ENCODE assay signal across 22 mouse cellular contexts in genomic region chr17:5751066-5751465, GRCm38 (mm10).
DNase-seq lines count a peak whose midpoint lies in the region; ATAC-seq and TF ChIP-seq lines count a peak whose summit lies in the region.
"Had no signal": no experiment of that assay in that cellular context is flagged by ENCODE, and none has a peak within 500 bp of the region (broad histone marks: within the 10 kb centered on the region; RNA-seq: fewer than 3 reads in every experiment).

No protein-coding gene starts in this region.

- H3K36me3 ChIP-seq in hindbrain, embryonic 13.5 days: no peaks in the 10 kb centered on the region
- H3K36me3 ChIP-seq in hindbrain, embryonic 10.5 days: no peaks in the 10 kb centered on the region
- no peaks in the 10 kb centered on the region for H3K36me3 ChIP-seq in liver, postnatal 0 days (replicated peaks; ENCODE audit: insufficient read depth, low read length)
- H3K36me3 ChIP-seq in liver, embryonic 11.5 days (ENCODE audit: control insufficient read depth, insufficient read depth, low read length): no peaks in the 10 kb centered on the region
- H3K36me3 ChIP-seq: embryonic facial prominence, embryonic 15.5 days; midbrain, embryonic 15.5 days; neural tube, embryonic 12.5 days had no signal

- 82% methylated on average over 3 of the region's 3 CpGs for WGBS in hindbrain, embryonic 13.5 days
- 82% methylated on average over 3 of the region's 3 CpGs for WGBS in hindbrain, embryonic 10.5 days
- 79% methylated on average over 3 of the region's 3 CpGs for WGBS in liver, postnatal 0 days (ENCODE audit: insufficient replicate concordance)
- WGBS in liver, embryonic 11.5 days: 74% methylated on average over 3 of the region's 3 CpGs

- no peak overlapping the region for H3K4me2 ChIP-seq in hindbrain, embryonic 13.5 days
- no peak overlapping the region for H3K4me2 ChIP-seq in liver, postnatal 0 days (ENCODE audit: low read depth, low read length)
- H3K4me2 ChIP-seq in liver, embryonic 11.5 days: no peak overlapping the region
- H3K4me2 ChIP-seq: embryonic facial prominence, embryonic 15.5 days; midbrain, embryonic 15.5 days; neural tube, embryonic 12.5 days had no signal

- ATAC-seq in hindbrain, embryonic 13.5 days (ENCODE audit: low FRiP score): no peak
- no peak for ATAC-seq in liver, postnatal 0 days
- no peak for ATAC-seq in liver, embryonic 11.5 days (replicated peaks; ENCODE audit: low FRiP score)
- ATAC-seq in erythroblast, adult 5-6 weeks (replicated peaks; ENCODE audit: low FRiP score, poor library complexity, severe bottlenecking): no peak
- ATAC-seq: CD4-positive, CD25-positive, alpha-beta regulatory T cell, adult 4 months; forebrain, embryonic 16.5 days; lung, postnatal 0 days; midbrain, embryonic 15.5 days had no signal

- peaks cover 10% of the 10 kb centered on the region for H3K4me1 ChIP-seq in hindbrain, embryonic 13.5 days (replicated peaks)
- H3K4me1 ChIP-seq in hindbrain, embryonic 10.5 days (replicated peaks): peaks cover 9% of the 10 kb centered on the region
- peaks cover 30% of the 10 kb centered on the region for H3K4me1 ChIP-seq in liver, postnatal 0 days (ENCODE audit: insufficient read depth)
- H3K4me1 ChIP-seq in liver, embryonic 11.5 days (replicated peaks; ENCODE audit: control insufficient read depth, insufficient read depth, low read length): peaks cover 4% of the 10 kb centered on the region; the same call in 1 of the 2 replicates

- H3K4me3 ChIP-seq in hindbrain, embryonic 13.5 days: no peak overlapping the region
- H3K4me3 ChIP-seq in hindbrain, embryonic 10.5 days: no peak overlapping the region
- no peak overlapping the region for H3K4me3 ChIP-seq in liver, postnatal 0 days (ENCODE audit: low read depth, low read length)
- no peak overlapping the region for H3K4me3 ChIP-seq in liver, embryonic 11.5 days (ENCODE audit: low read depth, low read length)
- H3K4me3 ChIP-seq: embryonic facial prominence, embryonic 15.5 days; heart, adult 2 months; midbrain, embryonic 15.5 days; neural tube, embryonic 12.5 days had no signal

- H3K9ac ChIP-seq in hindbrain, embryonic 13.5 days: 0 out of 2 replicates have a peak overlapping the region, but pooled peaks have one; percentile 10
- H3K9ac ChIP-seq in liver, postnatal 0 days (replicated peaks): no peak overlapping the region
- H3K9ac ChIP-seq in liver, embryonic 11.5 days (ENCODE audit: low read depth, low read length): no peak overlapping the region
- H3K9ac ChIP-seq: embryonic facial prominence, embryonic 15.5 days; midbrain, embryonic 15.5 days; neural tube, embryonic 12.5 days had no signal

- DNase-seq in hindbrain, embryonic 10.5 days (ENCODE audit: low spot score): no peak
- no peak for DNase-seq in liver, postnatal 0 days
- DNase-seq in liver, embryonic 11.5 days (ENCODE audit: low spot score): no peak
- DNase-seq in cerebellum, postnatal 10 days: peak; percentile 93
- DNase-seq in kidney, postnatal 10 days: no peak
- DNase-seq: adrenal gland, postnatal 14 days; gastrocnemius, postnatal 25 days; heart, adult 2 months; heart, postnatal 36 days; kidney, adult 11 months; right cerebral cortex, postnatal 14 days; spleen, adult 18-20 months had no signal

- TF ChIP-seq EP300 in liver, postnatal 0 days (IDR thresholded peaks at IDR 0.05; ENCODE audit: low read depth): no peak

- H3K9me3 ChIP-seq in hindbrain, embryonic 13.5 days: no peaks in the 10 kb centered on the region
- H3K9me3 ChIP-seq in hindbrain, embryonic 10.5 days: no peaks in the 10 kb centered on the region
- H3K9me3 ChIP-seq in liver, postnatal 0 days (ENCODE audit: low read length): no peaks in the 10 kb centered on the region
- H3K9me3 ChIP-seq in liver, embryonic 11.5 days (ENCODE audit: control insufficient read depth, low read length): no peaks in the 10 kb centered on the region
- H3K9me3 ChIP-seq: embryonic facial prominence, embryonic 15.5 days; midbrain, embryonic 15.5 days; neural tube, embryonic 12.5 days had no signal

- TF ChIP-seq CTCF in liver, postnatal 0 days (IDR thresholded peaks at IDR 0.05; ENCODE audit: low read depth): no peak

- no peak overlapping the region for H3K27ac ChIP-seq in hindbrain, embryonic 13.5 days
- no peak overlapping the region for H3K27ac ChIP-seq in hindbrain, embryonic 10.5 days
- peak overlapping the region; percentile 63; the same call in 1 of the 2 replicates for H3K27ac ChIP-seq in liver, postnatal 0 days (ENCODE audit: low read depth)
- no peak overlapping the region for H3K27ac ChIP-seq in liver, embryonic 11.5 days (ENCODE audit: low read depth, low read length)
- H3K27ac ChIP-seq: embryonic facial prominence, embryonic 15.5 days; heart, adult 2 months; kidney, postnatal 0 days; macrophage; midbrain, embryonic 15.5 days; neural tube, embryonic 12.5 days had no signal

- H3K27me3 ChIP-seq in hindbrain, embryonic 13.5 days: peaks cover 10% of the 10 kb centered on the region; the same call in 1 of the 2 replicates
- H3K27me3 ChIP-seq in hindbrain, embryonic 10.5 days (ENCODE audit: insufficient read depth, poor library complexity, severe bottlenecking): no peaks in the 10 kb centered on the region
- H3K27me3 ChIP-seq in liver, postnatal 0 days (ENCODE audit: insufficient read depth, low read length): no peaks in the 10 kb centered on the region
- no peaks in the 10 kb centered on the region for H3K27me3 ChIP-seq in liver, embryonic 11.5 days (replicated peaks; ENCODE audit: control insufficient read depth, insufficient read depth, low read length)
- H3K27me3 ChIP-seq: neural tube, embryonic 12.5 days had no signal

Comparison
In these comparisons a context has a peak if more than half of its experiments do, and no peak if none do; other contexts are left out.
1. DNase-seq: peak in cerebellum, postnatal 10 days (2 of 2); none in hindbrain, embryonic 10.5 days (single experiment), liver, postnatal 0 days (single experiment), liver, embryonic 11.5 days (single experiment) and kidney, postnatal 10 days (single experiment).